Mouse (Mus musculus) CH12.LX (cell line): ENCODE measurements at regions not wholly inside any gene's neighbourhood (a gene's known extent, or its start where the extent isn't known, plus 50 kb on each side); places are given as distances from the start of the nearest gene placed in this dataset.

Experiments used
- CTCF ChIP-seq, 2 experiments: IDR thresholded peaks in 1 of 2; conservative IDR thresholded peaks in 1 of 2; 2 replicates each; pipeline ENCODE4 v1.5.1; 2011 to 2012; ENCODE audit warnings: low read depth in 2 of 2, low read length in 2 of 2, improper control_type of control experiment in 1 of 2, inconsistent platforms in 1 of 2, mild to moderate bottlenecking in 1 of 2, moderate library complexity in 1 of 2
- E2F4 ChIP-seq: IDR thresholded peaks from 2 replicates; pipeline ENCODE4 v1.6.1; 2011; ENCODE audit warnings: low read depth, low read length, improper control_type of control experiment; ENCODE audit not compliant: insufficient replicate concordance
- EP300 ChIP-seq: IDR thresholded peaks from 2 replicates; pipeline ENCODE4 v1.6.1; 2011; ENCODE audit warnings: low read length, improper control_type of control experiment
- GABPA ChIP-seq: IDR thresholded peaks from 2 replicates; pipeline ENCODE4 v1.6.1; 2012; ENCODE audit warnings: low read depth, low read length, improper control_type of control experiment, inconsistent platforms; ENCODE audit not compliant: insufficient replicate concordance
- KAT2A ChIP-seq: IDR thresholded peaks from 2 replicates; pipeline ENCODE4 v1.6.1; 2012; ENCODE audit warnings: low read length, improper control_type of control experiment, inconsistent platforms; ENCODE audit not compliant: insufficient replicate concordance
- MXI1 ChIP-seq: IDR thresholded peaks from 2 replicates; pipeline ENCODE4 v1.6.1; 2011; ENCODE audit warnings: mild to moderate bottlenecking, low read depth, low read length, improper control_type of control experiment
- POLR2A ChIP-seq: IDR thresholded peaks from 2 replicates; pipeline ENCODE4 v1.6.1; 2011; ENCODE audit warnings: low read depth, mild to moderate bottlenecking, improper control_type of control experiment, low read length
- POLR2AphosphoS2 ChIP-seq: IDR thresholded peaks from 2 replicates; pipeline ENCODE4 v1.6.1; 2011; ENCODE audit warnings: low read depth, low read length, improper control_type of control experiment
- SIN3A ChIP-seq: IDR thresholded peaks from 2 replicates; pipeline ENCODE4 v1.6.1; 2012; ENCODE audit warnings: low read length, improper control_type of control experiment, inconsistent platforms

DNA sequence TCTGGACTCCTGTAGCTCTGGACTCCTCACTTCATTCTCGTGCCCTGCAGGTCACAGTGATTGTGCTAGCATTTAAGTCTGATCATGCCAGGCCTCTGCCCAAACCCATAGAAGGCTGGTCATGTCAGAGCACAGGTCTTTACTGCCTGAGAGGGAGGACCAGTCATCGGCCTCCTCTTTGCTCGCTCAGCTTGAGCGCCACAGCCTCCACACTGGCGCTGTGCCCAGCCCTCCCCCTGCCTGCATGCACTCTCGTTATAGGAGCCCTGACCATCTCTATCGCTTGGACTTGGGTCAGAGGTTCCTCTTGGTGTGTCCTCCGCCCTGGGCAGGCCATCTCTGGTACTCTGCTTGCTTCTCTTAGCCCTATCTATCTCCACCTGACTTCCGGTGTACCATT is 117.2 kb downstream of the Cyp26b1 start:
- TF ChIP-seq POLR2AphosphoS2 (no peak), EP300 (no peak), GABPA (no peak), CTCF (conservative IDR thresholded peaks at IDR 0.05 in 1 of 2, IDR thresholded peaks at IDR 0.05 in 1 of 2; ENCODE audit: low read depth in 2 of 2, low read length in 2 of 2) (no peak), SIN3A (no peak), KAT2A (no peak), POLR2A (no peak), E2F4 (no peak), MXI1 (no peak)
